Mouse (Mus musculus) neutrophil, adult 5-6 weeks (primary cell): ENCODE data around the gene Tmem52. TPM values are rescaled to one million over a fixed set of nuclear protein-coding genes. Genes with fewer than 3 reads are reported as not detected.
A peak's percentile ranks its signal among the peaks of the same experiment; 100 is the strongest.

Experiments used
- ATAC-seq: fragments of 151-379, 151-347 bp; 2 replicates; pipeline ENCODE4 v1.8.0; 2017; ENCODE audit warnings: mild to moderate bottlenecking, moderate TSS enrichment; ENCODE audit not compliant: insufficient number of reproducible peaks, poor library complexity, low FRiP score, severe bottlenecking; ENCODE audit errors: extremely low read depth
- total RNA-seq: library from RNA; stranded (forward); fragments of 200-1000 nt; gene quantifications from 2 replicates; pipeline ENCODE4 v1.2.3, GENCODE M21; 2017

The Tmem52 gene
- total RNA-seq, 1 experiment from 2014 or later, result not detected

DNA sequence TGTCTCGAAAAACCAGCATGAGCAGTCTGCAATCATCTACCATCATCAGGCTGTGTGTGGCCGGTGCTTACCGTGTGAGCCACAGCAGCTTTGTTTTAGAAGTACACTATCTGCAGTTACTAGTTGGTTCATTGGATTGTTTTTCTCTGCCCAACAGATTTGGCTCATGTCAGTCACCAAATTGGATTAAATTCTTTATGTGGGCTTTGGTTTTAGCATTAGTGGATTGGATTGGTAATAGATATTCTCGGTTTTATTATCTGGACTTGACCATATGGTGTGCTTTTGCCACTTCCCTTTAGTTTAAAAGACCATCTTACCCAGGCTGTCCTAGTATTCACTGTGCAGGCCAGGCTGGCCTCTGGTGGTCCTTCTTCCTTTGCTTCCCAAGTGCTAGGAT is 26.0 kb downstream of the Tmem52 start:
- no peak for ATAC-seq

DNA sequence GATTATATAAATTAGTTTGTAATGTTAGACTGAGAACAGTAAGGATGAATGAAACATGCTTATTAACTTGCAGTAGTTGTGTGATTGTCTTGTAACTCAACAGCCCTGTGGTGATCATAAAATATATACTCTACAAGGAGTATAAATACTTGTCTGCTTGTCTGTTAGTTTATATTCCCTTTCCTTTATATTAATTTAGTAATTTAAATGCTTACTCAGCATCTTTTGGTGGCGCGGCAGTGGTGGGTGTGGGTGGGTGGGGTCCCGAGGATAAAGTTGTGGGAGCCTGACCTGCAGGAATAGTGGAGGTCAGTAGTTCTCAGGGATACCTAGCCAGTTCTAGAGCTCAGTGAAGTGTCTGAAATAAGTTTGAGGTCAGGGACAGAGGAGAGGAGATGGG is 29.0 kb downstream of the Tmem52 start:
- no peak for ATAC-seq

- no peak for ATAC-seq
Observed at GRCm38 (mm10) chr4:155501126-155501525, 32.2 kb downstream of the Tmem52 start.

GRCm38 (mm10) chr4:155505067-155505466 is 36.2 kb downstream of the Tmem52 start:
- ATAC-seq, result peak; percentile 19; the same call in 1 of the 2 replicates

DNA sequence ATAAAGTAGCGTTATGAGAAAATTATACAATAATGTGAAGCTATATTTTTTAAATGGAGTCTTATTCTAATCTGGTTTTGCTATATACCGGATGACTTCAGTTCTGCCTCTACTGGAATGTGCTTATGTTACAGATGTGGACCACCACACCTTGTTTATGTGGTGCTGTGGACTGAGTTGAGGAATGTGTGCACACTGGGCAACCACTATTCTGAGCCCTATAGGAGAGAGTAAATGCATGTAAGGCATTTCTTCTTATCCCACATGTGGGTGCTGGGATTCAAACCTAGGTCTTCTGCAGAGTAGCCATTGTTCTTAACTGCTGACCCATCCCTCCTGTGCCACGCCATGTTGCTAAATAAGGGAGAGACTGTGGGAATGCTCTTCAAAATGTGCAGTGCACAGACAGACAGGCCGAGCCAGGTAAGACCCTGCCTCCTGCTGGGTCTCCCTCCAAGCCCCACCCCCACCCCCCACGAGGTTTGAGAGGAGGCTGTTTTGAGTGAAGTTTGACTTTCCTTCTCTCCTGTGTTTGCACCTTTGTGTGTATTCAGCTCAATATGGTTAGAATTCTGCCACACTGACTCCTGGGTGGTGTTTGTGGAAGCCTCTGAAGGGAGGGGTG is 36.9 kb downstream of the Tmem52 start:
- no peak for ATAC-seq

DNA sequence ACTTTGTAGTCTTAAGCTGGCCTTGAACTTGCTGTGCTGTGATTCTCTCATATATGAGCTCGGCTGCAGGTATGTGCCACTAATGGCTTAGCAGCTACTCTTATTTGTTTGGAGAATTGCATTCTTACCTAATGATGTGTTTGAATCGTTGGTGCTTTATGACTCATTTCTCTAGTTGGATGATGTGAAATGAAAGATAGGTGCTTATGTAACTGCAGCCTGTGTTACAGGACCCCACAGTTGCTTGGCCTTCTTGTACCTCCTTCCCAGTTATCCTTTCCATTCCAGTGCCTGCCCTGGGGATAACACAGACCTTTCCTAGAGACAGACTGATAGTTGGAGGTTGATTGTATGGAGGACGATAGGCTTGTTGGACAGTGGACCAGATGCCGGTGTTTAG is 39.7 kb downstream of the Tmem52 start:
- ATAC-seq, result no peak

DNA sequence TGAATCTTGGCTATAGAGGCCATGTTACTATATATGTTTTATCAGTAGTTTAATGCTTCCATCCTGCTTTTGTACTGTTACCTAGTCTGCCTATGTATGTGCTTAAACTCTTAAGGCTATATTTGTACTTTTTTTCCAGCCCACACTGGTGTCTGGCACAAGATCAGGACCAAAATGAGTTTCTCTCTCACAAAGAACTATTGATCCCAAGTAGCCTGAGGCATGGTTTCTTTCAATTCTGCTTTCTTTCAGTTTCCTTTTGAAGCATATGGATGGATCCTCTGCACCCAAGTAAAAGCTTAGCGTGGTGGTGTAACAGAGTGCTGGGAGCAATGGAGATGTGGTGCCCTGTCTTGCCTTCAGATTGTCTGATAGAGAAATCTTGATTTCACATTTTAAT is 42.1 kb downstream of the Tmem52 start:
- no peak for ATAC-seq

DNA sequence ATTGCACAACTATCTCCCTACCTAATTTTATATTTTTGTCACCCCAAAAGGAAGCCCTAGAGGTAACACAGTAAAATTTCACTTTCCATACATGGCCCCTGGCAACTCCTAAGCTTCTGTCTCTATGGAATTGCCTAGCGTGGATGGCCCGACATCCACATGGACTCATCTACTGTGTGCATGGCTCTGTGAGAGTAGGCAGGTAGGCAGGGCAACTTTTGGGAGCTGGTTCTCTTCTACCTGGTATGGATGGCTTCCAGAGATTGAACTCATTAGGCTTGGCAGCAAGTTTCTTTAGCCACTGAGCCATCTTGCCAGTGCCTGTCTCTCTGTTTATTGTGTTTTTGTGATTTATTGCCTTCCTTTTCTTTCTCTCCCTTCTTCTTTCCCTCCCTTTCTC is 45.9 kb downstream of the Tmem52 start:
- no peak for ATAC-seq

GRCm38 (mm10) chr4:155517948-155518517 is 49.1 kb downstream of the Tmem52 start:
- ATAC-seq, result no peak

Other genes with a start within 250 kb of the Tmem52 start
- 25.9 and 27.7 TPM in 2 replicates for gene Ski, start 246.5 kb upstream of the Tmem52 start, total RNA-seq
- 19.2 and 20.4 TPM in 2 replicates for gene Faap20, start 219.3 kb upstream of the Tmem52 start, total RNA-seq
- 0.58 and 4.3 TPM in 2 replicates for gene Prkcz, start 107.8 kb upstream of the Tmem52 start, total RNA-seq
- not detected in 2 replicates for gene Gabrd, start 71.0 kb upstream of the Tmem52 start, total RNA-seq
- gene Cfap74, start 59.9 kb upstream of the Tmem52 start, total RNA-seq, result 1.5 and 3.8 TPM in 2 replicates
- 120 and 143 TPM in 2 replicates for gene Gnb1, start 22.2 kb downstream of the Tmem52 start, total RNA-seq
- gene Nadk, start 93.3 kb downstream of the Tmem52 start, total RNA-seq, result 281 and 295 TPM in 2 replicates
- 10.0 and 11.3 TPM in 2 replicates for gene Slc35e2, start 132.3 kb downstream of the Tmem52 start, total RNA-seq
- 135 and 137 TPM in 2 replicates for gene Cdk11b, start 155.7 kb downstream of the Tmem52 start, total RNA-seq
- gene Gm10563, start 176.3 kb downstream of the Tmem52 start, total RNA-seq, result not detected in 2 replicates
- gene Mmp23, start 184.3 kb downstream of the Tmem52 start, total RNA-seq, result 0.74 and 0.93 TPM in 2 replicates
- 37.0 and 38.5 TPM in 2 replicates for gene Mib2, start 200.1 kb downstream of the Tmem52 start, total RNA-seq
- 0.23 and 0.37 TPM in 2 replicates for gene Fndc10, start 225.2 kb downstream of the Tmem52 start, total RNA-seq
- 148 and 173 TPM in 2 replicates for gene Ssu72, start 235.7 kb downstream of the Tmem52 start, total RNA-seq